Mouse (Mus musculus) embryonic fibroblast, embryonic 13.5 days (primary cell): ENCODE results near the gene Gcdh.

Experiments
- CTCF ChIP-seq: IDR thresholded peaks from 2 replicates; pipeline ENCODE4 v1.5.1; 2011; ENCODE audit warnings: mild to moderate bottlenecking, control low read depth, low read length, moderate library complexity, borderline replicate concordance; ENCODE audit not compliant: insufficient read depth
- POLR2A ChIP-seq: IDR thresholded peaks from 2 replicates; pipeline ENCODE4 v1.6.1; 2011; ENCODE audit warnings: low read depth, mild to moderate bottlenecking, control low read depth, low read length, moderate library complexity

GRCm38 (mm10) chr8:84871376-84872308, 22.1 kb downstream of the Gcdh start, which contains the start of gene Syce2:
- TF ChIP-seq POLR2A (peak; percentile 36; the same call in 1 of the 2 replicates), CTCF (no peak)
